Mouse (Mus musculus): ENCODE results near the gene Nfx1. TPM values are rescaled to one million over a fixed set of nuclear protein-coding genes. Genes with fewer than 3 reads are reported as not detected.
A peak's percentile ranks its signal among the peaks of the same experiment; 100 is the strongest.

Gene Nfx1
- polyA plus RNA-seq, 1 experiment from 2014 or later: 89.0 TPM

GRCm38 (mm10) chr4:41026086-41026787 is 55.5 kb downstream of the Nfx1 start:
- no peaks in the 10 kb centered on the region for H3K9me3 ChIP-seq (ENCODE audit: control insufficient read depth, low read length)
- H3K27ac ChIP-seq (ENCODE audit: low read depth, low read length): peak overlapping the region; percentile 30; the same call in 1 of the 2 replicates
- WGBS: 44% methylated on average over 8 of the region's 8 CpGs
- ATAC-seq (replicated peaks; ENCODE audit: low FRiP score) (peak; percentile 73), DNase-seq (ENCODE audit: low spot score) (no peak)
- H3K4me1 ChIP-seq (replicated peaks; ENCODE audit: control insufficient read depth, insufficient read depth, low read length): peaks cover 14% of the 10 kb centered on the region
- H3K4me2 ChIP-seq: no peak overlapping the region
- H3K4me3 ChIP-seq (ENCODE audit: low read depth, low read length): no peak overlapping the region
- H3K9ac ChIP-seq (ENCODE audit: low read depth, low read length): 0 out of 2 replicates have a peak overlapping the region, but pooled peaks have one; percentile 13
- H3K27me3 ChIP-seq (replicated peaks; ENCODE audit: control insufficient read depth, insufficient read depth, low read length): no peaks in the 10 kb centered on the region
- peaks cover 15% of the 10 kb centered on the region for H3K36me3 ChIP-seq (ENCODE audit: control insufficient read depth, insufficient read depth, low read length)

DNA sequence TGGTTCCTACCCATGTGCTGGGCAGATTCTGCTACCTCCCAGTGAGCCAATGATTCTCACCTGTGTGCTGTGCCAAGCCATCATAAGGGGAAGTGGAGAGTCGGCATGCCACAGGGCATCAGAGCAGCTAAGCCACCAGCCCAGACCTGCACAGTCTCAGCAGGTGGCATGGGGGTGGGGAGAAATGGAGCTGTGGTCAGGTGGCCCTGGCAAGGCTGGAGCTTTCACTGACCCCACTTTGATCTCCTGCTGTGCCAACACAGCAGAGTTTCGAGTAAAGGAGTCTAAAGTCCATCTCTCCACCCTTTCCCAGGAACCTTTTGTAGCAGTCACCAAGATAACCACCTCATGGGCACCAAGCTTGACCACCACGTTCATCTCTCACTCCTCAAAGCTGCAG is 57.2 kb downstream of the Nfx1 start:
- H3K27me3 ChIP-seq (replicated peaks; ENCODE audit: control insufficient read depth, insufficient read depth, low read length): no peaks in the 10 kb centered on the region
- ATAC-seq (replicated peaks; ENCODE audit: low FRiP score) (no peak), DNase-seq (ENCODE audit: low spot score) (no peak)
- no peak overlapping the region for H3K27ac ChIP-seq (ENCODE audit: low read depth, low read length)
- no peak overlapping the region for H3K9ac ChIP-seq (ENCODE audit: low read depth, low read length)
- 79% methylated on average over 3 of the region's 3 CpGs for WGBS
- peaks cover 14% of the 10 kb centered on the region for H3K4me1 ChIP-seq (replicated peaks; ENCODE audit: control insufficient read depth, insufficient read depth, low read length)
- no peak overlapping the region for H3K4me2 ChIP-seq
- H3K36me3 ChIP-seq (ENCODE audit: control insufficient read depth, insufficient read depth, low read length): peaks cover 15% of the 10 kb centered on the region
- H3K9me3 ChIP-seq (ENCODE audit: control insufficient read depth, low read length): no peaks in the 10 kb centered on the region
- H3K4me3 ChIP-seq (ENCODE audit: low read depth, low read length): no peak overlapping the region

- H3K9ac ChIP-seq (ENCODE audit: low read depth, low read length): no peak overlapping the region
- no peak for DNase-seq (ENCODE audit: low spot score)
- H3K27me3 ChIP-seq (replicated peaks; ENCODE audit: control insufficient read depth, insufficient read depth, low read length): no peaks in the 10 kb centered on the region
- peaks cover 14% of the 10 kb centered on the region for H3K4me1 ChIP-seq (replicated peaks; ENCODE audit: control insufficient read depth, insufficient read depth, low read length)
- H3K27ac ChIP-seq (ENCODE audit: low read depth, low read length): no peak overlapping the region
- no peak overlapping the region for H3K4me2 ChIP-seq
- ATAC-seq (replicated peaks; ENCODE audit: low FRiP score): no peak
- peaks cover 11% of the 10 kb centered on the region for H3K36me3 ChIP-seq (ENCODE audit: control insufficient read depth, insufficient read depth, low read length)
- 66% methylated on average over 4 of the region's 4 CpGs for WGBS
- no peak overlapping the region for H3K4me3 ChIP-seq (ENCODE audit: low read depth, low read length)
- no peaks in the 10 kb centered on the region for H3K9me3 ChIP-seq (ENCODE audit: control insufficient read depth, low read length)
Measured at GRCm38 (mm10) chr4:41028272-41028671, 57.6 kb downstream of the Nfx1 start.

DNA sequence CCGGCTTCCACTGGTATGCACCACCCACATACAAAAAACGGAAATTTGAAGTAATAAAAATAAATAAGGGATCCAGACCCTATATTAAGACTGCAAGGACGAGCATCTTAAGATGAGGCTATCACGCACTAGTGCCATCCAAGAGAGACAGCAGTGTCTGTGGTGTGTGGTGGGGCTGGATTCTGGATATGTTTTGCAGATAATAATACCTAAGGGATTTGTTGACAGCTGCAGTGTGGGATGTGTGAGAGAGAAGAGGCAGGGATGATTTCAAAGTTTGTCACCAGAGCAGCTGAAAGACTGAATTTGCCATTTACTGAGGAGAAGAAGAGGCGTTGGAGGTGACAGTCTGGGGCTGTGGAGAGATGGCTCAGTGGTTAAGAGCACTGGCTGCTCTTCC is 58.7 kb downstream of the Nfx1 start:
- peaks cover under 1% of the 10 kb centered on the region; the same call in 1 of the 2 replicates for H3K36me3 ChIP-seq (ENCODE audit: control insufficient read depth, insufficient read depth, low read length)
- WGBS: 91% methylated on average over 5 of the region's 5 CpGs
- no peak for DNase-seq (ENCODE audit: low spot score)
- H3K27me3 ChIP-seq (replicated peaks; ENCODE audit: control insufficient read depth, insufficient read depth, low read length): no peaks in the 10 kb centered on the region
- no peak overlapping the region for H3K9ac ChIP-seq (ENCODE audit: low read depth, low read length)
- peaks cover 14% of the 10 kb centered on the region for H3K4me1 ChIP-seq (replicated peaks; ENCODE audit: control insufficient read depth, insufficient read depth, low read length)
- no peak overlapping the region for H3K27ac ChIP-seq (ENCODE audit: low read depth, low read length)
- ATAC-seq (replicated peaks; ENCODE audit: low FRiP score): no peak
- H3K4me3 ChIP-seq (ENCODE audit: low read depth, low read length): no peak overlapping the region
- no peak overlapping the region for H3K4me2 ChIP-seq
- no peaks in the 10 kb centered on the region for H3K9me3 ChIP-seq (ENCODE audit: control insufficient read depth, low read length)

- H3K4me1 ChIP-seq (replicated peaks; ENCODE audit: control insufficient read depth, insufficient read depth, low read length): peaks cover 3% of the 10 kb centered on the region
- no peaks in the 10 kb centered on the region; the same call in 1 of the 2 replicates for H3K36me3 ChIP-seq (ENCODE audit: control insufficient read depth, insufficient read depth, low read length)
- no peak overlapping the region for H3K4me3 ChIP-seq (ENCODE audit: low read depth, low read length)
- no peaks in the 10 kb centered on the region for H3K9me3 ChIP-seq (ENCODE audit: control insufficient read depth, low read length)
- 71% methylated on average over 3 of the region's 3 CpGs for WGBS
- ATAC-seq (replicated peaks; ENCODE audit: low FRiP score) (no peak), DNase-seq (ENCODE audit: low spot score) (no peak)
- no peaks in the 10 kb centered on the region for H3K27me3 ChIP-seq (replicated peaks; ENCODE audit: control insufficient read depth, insufficient read depth, low read length)
- H3K4me2 ChIP-seq: no peak overlapping the region
- H3K9ac ChIP-seq (ENCODE audit: low read depth, low read length): no peak overlapping the region
- no peak overlapping the region for H3K27ac ChIP-seq (ENCODE audit: low read depth, low read length)
Measured at GRCm38 (mm10) chr4:41031242-41031641, 60.5 kb downstream of the Nfx1 start.

- H3K36me3 ChIP-seq (ENCODE audit: control insufficient read depth, insufficient read depth, low read length): no peaks in the 10 kb centered on the region
- WGBS: 64% methylated on average over 3 of the region's 3 CpGs
- no peak overlapping the region for H3K4me2 ChIP-seq
- DNase-seq (ENCODE audit: low spot score) (no peak), ATAC-seq (replicated peaks; ENCODE audit: low FRiP score) (no peak)
- no peaks in the 10 kb centered on the region for H3K4me1 ChIP-seq (replicated peaks; ENCODE audit: control insufficient read depth, insufficient read depth, low read length)
- no peaks in the 10 kb centered on the region for H3K27me3 ChIP-seq (replicated peaks; ENCODE audit: control insufficient read depth, insufficient read depth, low read length)
- H3K9ac ChIP-seq (ENCODE audit: low read depth, low read length): no peak overlapping the region
- no peaks in the 10 kb centered on the region for H3K9me3 ChIP-seq (ENCODE audit: control insufficient read depth, low read length)
- no peak overlapping the region for H3K27ac ChIP-seq (ENCODE audit: low read depth, low read length)
- H3K4me3 ChIP-seq (ENCODE audit: low read depth, low read length): no peak overlapping the region
Measured at GRCm38 (mm10) chr4:41037942-41038341, 67.2 kb downstream of the Nfx1 start.

DNA sequence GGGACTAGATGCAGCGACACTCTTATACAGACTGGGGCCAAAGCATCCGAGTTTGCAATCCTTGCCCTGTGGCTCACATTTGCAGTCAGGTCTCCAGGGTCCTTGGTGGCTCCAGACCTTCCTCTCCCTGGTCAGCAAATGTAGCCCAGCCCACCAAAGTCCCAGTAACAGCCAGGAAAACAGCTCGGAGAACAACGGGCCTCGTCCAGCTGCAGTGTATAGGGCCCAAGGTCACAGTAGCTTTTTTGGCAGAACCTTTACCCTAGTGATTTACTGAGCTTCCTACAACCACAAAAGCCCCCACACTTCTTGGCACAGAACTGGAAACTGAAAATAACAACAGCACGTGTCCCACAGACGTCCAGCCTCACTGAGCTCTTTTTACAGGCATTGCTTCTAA is 70.3 kb downstream of the Nfx1 start:
- ATAC-seq (replicated peaks; ENCODE audit: low FRiP score) (no peak), DNase-seq (ENCODE audit: low spot score) (no peak)
- Histone ChIP-seq H3K27me3 (replicated peaks; ENCODE audit: control insufficient read depth, insufficient read depth, low read length) (no peaks in the 10 kb centered on the region), H3K9me3 (ENCODE audit: control insufficient read depth, low read length) (no peaks in the 10 kb centered on the region), H3K27ac (ENCODE audit: low read depth, low read length) (no peak overlapping the region), H3K4me2 (no peak overlapping the region), H3K36me3 (ENCODE audit: control insufficient read depth, insufficient read depth, low read length) (no peaks in the 10 kb centered on the region), H3K9ac (ENCODE audit: low read depth, low read length) (no peak overlapping the region), H3K4me3 (ENCODE audit: low read depth, low read length) (no peak overlapping the region), H3K4me1 (replicated peaks; ENCODE audit: control insufficient read depth, insufficient read depth, low read length) (no peaks in the 10 kb centered on the region)
- 73% methylated on average over 7 of the region's 7 CpGs for WGBS

DNA sequence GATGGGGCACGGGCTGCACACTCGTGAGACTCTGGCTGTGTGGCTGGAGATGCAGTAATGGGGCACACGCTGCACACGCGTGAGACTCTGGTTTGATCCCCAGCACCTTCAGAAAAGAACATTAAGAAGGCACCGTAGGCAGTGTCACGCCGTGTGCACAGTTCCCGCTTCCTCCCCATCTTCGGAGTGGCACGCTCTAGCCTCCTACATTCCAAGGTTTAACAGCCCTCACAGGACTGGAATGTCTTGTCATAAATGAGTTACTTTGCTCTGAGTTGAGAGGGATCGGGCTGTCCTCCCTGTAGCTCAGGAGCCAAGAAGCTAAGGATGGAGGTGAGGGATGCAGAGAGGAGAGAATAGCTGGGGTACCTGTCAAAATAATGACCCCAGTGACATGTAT is 72.2 kb downstream of the Nfx1 start:
- no peak overlapping the region for H3K9ac ChIP-seq (ENCODE audit: low read depth, low read length)
- ATAC-seq (replicated peaks; ENCODE audit: low FRiP score) (no peak), DNase-seq (ENCODE audit: low spot score) (no peak)
- H3K4me3 ChIP-seq (ENCODE audit: low read depth, low read length): no peak overlapping the region
- H3K4me1 ChIP-seq (replicated peaks; ENCODE audit: control insufficient read depth, insufficient read depth, low read length): no peaks in the 10 kb centered on the region
- no peaks in the 10 kb centered on the region for H3K36me3 ChIP-seq (ENCODE audit: control insufficient read depth, insufficient read depth, low read length)
- H3K27me3 ChIP-seq (replicated peaks; ENCODE audit: control insufficient read depth, insufficient read depth, low read length): no peaks in the 10 kb centered on the region
- no peak overlapping the region for H3K4me2 ChIP-seq
- 79% methylated on average over 12 of the region's 12 CpGs for WGBS
- no peaks in the 10 kb centered on the region for H3K9me3 ChIP-seq (ENCODE audit: control insufficient read depth, low read length)
- no peak overlapping the region for H3K27ac ChIP-seq (ENCODE audit: low read depth, low read length)

DNA sequence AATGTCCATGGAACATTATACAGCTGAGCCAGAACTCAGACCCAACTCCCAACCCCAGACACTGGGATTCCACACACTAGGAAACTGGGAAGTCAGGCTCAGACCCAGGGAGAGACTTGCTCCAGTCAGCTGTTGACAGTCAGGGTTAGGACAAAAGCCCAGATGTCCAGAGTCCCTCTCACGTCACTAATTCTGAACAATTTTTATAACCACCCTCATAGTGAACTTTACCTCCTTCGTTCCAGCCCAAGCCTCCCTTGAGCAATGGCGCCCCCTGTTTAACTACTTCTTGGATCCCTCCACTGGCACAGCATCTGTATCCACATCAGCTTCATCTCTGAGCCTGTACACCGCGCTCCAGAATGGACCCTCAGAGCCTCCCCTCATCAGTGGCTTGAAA is 73.3 kb downstream of the Nfx1 start:
- no peak for DNase-seq (ENCODE audit: low spot score)
- H3K4me2 ChIP-seq: no peak overlapping the region
- no peak overlapping the region for H3K27ac ChIP-seq (ENCODE audit: low read depth, low read length)
- no peak overlapping the region for H3K9ac ChIP-seq (ENCODE audit: low read depth, low read length)
- H3K9me3 ChIP-seq (ENCODE audit: control insufficient read depth, low read length): no peaks in the 10 kb centered on the region
- H3K4me3 ChIP-seq (ENCODE audit: low read depth, low read length): no peak overlapping the region
- no peaks in the 10 kb centered on the region; the same call in 1 of the 2 replicates for H3K4me1 ChIP-seq (replicated peaks; ENCODE audit: control insufficient read depth, insufficient read depth, low read length)
- no peaks in the 10 kb centered on the region for H3K36me3 ChIP-seq (ENCODE audit: control insufficient read depth, insufficient read depth, low read length)
- WGBS: 81% methylated on average over 5 of the region's 5 CpGs
- no peaks in the 10 kb centered on the region for H3K27me3 ChIP-seq (replicated peaks; ENCODE audit: control insufficient read depth, insufficient read depth, low read length)
- no peak for ATAC-seq (replicated peaks; ENCODE audit: low FRiP score)
